Mouse (Mus musculus) intestine, embryonic 16.5 days (tissue): Measurements from ENCODE around the gene Ccdc177. TPM values are rescaled to one million over a fixed set of nuclear protein-coding genes. Genes with fewer than 3 reads are reported as not detected.

Source experiments
- ATAC-seq: fragments of 200-750 bp; cut with Nextera tagmentation; 2 replicates; pipeline ENCODE4 v1.8.0; 2017; ENCODE audit warnings: moderate TSS enrichment, moderate library complexity
- H3K27ac ChIP-seq: fragments of 300-500 bp; sonication (generic); 2 replicates; pipeline ENCODE4 v1.5.1; 2014; ENCODE audit warnings: mild to moderate bottlenecking, low read length
- H3K27me3 ChIP-seq: fragments of 300-500 bp; sonication (generic); replicated peaks from 2 replicates; pipeline ENCODE4 v1.6.1; 2014; ENCODE audit warnings: low read length, control low read depth, mixed read lengths; ENCODE audit not compliant: control insufficient read depth, insufficient read depth
- H3K36me3 ChIP-seq: fragments of 300-500 bp; sonication (generic); 2 replicates; pipeline ENCODE4 v1.6.1; 2014; ENCODE audit warnings: low read length, control low read depth; ENCODE audit not compliant: control insufficient read depth, insufficient read depth
- H3K4me1 ChIP-seq: fragments of 300-500 bp; sonication (generic); 2 replicates; pipeline ENCODE4 v1.6.1; 2014; ENCODE audit warnings: low read length, control low read depth, mixed read lengths; ENCODE audit not compliant: control insufficient read depth, insufficient read depth
- H3K4me2 ChIP-seq: fragments of 300-500 bp; sonication (generic); 2 replicates; pipeline ENCODE4 v1.6.1; 2014; ENCODE audit warnings: low read depth, low read length, control low read depth
- H3K4me3 ChIP-seq: fragments of 300-500 bp; sonication (generic); 2 replicates; pipeline ENCODE4 v1.5.1; 2014; ENCODE audit warnings: mild to moderate bottlenecking, low read length
- H3K9ac ChIP-seq: fragments of 300-500 bp; sonication (generic); 2 replicates; pipeline ENCODE4 v1.6.1; 2014; ENCODE audit warnings: low read depth, low read length
- H3K9me3 ChIP-seq: fragments of 300-500 bp; sonication (generic); 2 replicates; pipeline ENCODE4 v1.6.1; 2016; ENCODE audit warnings: low read length, control low read depth; ENCODE audit not compliant: control insufficient read depth
- WGBS: fragments of 180-500 bp; shearing (Covaris S2); extraction: QIAGEN DNeasy Blood & Tissue Kit; methylation state at CpG from one replicate; pipeline ENCODE4 v1.1.7; 2014; 5-methylcytosine and 5-hydroxymethylcytosine counted together
- polyA plus RNA-seq: library from polyadenylated mRNA; unstranded; fragments of >200 nt; fragmentation: Nextera tagmentation; extraction: Ambion mirVana; gene quantifications from 2 replicates; pipeline ENCODE4 v1.2.1, GENCODE M21; 2015

Gene Ccdc177
- polyA plus RNA-seq, 1 experiment from 2014 or later = 0.02 TPM

DNA sequence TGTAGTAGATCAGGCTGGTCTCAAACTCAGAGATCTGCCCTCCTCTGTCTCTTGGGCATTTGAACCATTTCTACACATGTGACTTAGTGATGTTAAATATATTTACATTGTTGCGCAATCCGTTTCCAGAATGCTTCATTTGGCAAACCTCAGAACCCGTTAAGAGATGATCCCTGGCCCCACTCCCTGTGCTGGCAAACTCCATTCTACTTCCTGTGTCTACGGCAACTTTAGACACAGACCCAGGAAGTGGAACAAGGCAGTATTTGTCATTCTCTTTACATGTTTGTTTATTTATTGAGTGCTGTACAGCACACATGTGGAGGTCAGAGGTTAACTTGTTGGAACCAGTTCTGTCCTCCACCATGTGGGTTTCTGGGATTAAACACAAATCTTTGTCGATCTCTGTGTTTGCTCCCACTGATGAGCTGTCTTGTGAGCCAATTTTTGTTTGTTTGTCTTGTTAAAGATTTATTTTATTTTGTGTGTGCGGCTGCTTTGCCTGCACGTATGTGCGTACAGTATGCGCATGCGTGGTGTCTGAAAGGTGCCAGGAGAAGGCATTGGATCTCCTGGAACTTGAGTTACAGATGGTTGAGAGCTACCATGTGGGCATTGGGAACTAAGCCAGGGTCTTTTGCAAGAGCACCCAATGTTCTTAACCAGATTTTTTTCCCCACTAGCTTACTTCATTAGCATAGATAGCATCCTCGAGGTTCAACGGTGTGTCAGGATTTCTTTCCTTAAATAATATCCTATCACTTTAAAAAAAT lies 30.5 kb downstream of the Ccdc177 start:
- no peak for ATAC-seq
- no peak overlapping the region for H3K27ac ChIP-seq
- 75% methylated on average over 12 of the region's 12 CpGs for WGBS
- no peaks in the 10 kb centered on the region for H3K27me3 ChIP-seq
- no peaks in the 10 kb centered on the region for H3K9me3 ChIP-seq
- H3K36me3 ChIP-seq = no peaks in the 10 kb centered on the region
- no peak overlapping the region for H3K4me2 ChIP-seq
- no peak overlapping the region for H3K9ac ChIP-seq
- no peak overlapping the region for H3K4me3 ChIP-seq
- peaks cover 6% of the 10 kb centered on the region; the same call in 1 of the 2 replicates for H3K4me1 ChIP-seq

DNA sequence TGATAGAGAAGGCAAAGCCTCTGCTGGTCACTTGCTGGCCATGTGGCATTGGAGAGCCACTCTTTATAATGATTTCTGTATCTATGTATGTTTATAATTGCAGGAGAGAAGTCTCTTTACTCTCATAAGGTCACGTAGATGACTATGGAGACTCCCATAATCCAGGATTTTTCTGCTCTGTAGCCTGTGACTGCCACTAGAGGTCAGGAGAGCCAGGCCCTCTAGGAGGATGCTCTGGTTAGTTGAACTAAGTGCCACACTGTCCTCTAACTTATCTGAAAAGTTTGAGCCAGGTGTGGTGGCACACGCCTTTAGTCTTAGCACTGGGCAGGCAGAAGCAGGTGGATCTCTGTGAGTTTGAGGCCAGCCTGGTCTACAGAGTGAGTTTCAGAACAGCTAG lies 31.7 kb downstream of the Ccdc177 start:
- 56% methylated on average over 2 of the region's 2 CpGs for WGBS
- H3K9me3 ChIP-seq = no peaks in the 10 kb centered on the region
- H3K4me2 ChIP-seq = no peak overlapping the region
- H3K4me3 ChIP-seq = no peak overlapping the region
- no peaks in the 10 kb centered on the region for H3K27me3 ChIP-seq
- H3K4me1 ChIP-seq = peaks cover 6% of the 10 kb centered on the region; the same call in 1 of the 2 replicates
- ATAC-seq = no peak
- H3K27ac ChIP-seq = no peak overlapping the region
- H3K9ac ChIP-seq = no peak overlapping the region
- H3K36me3 ChIP-seq = no peaks in the 10 kb centered on the region

DNA sequence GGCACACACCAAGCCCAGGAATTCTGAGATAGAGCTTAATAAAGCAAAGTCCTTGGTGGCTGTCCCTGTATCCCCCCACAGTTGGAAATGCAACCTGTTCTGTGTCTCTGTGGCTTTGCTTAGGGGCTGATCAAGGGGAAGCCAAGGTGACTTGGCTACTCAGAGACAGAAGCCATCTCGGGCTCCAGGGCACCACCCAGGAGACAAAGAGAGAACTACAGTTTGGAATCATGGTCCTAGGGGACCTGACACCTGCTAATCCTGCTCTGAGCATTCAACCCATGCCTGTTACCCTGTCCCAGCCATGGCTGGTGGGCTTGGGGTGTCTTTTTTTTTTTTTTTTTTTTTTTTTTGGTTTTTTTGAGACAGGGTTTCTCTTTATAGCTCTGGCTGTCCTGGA lies 32.3 kb downstream of the Ccdc177 start:
- H3K4me2 ChIP-seq = no peak overlapping the region
- ATAC-seq = no peak
- H3K4me1 ChIP-seq = peaks cover 6% of the 10 kb centered on the region; the same call in 1 of the 2 replicates
- no peaks in the 10 kb centered on the region for H3K27me3 ChIP-seq
- H3K4me3 ChIP-seq = no peak overlapping the region
- no peak overlapping the region for H3K9ac ChIP-seq
- no peaks in the 10 kb centered on the region for H3K36me3 ChIP-seq
- WGBS = 24% methylated on average over 1 of the region's 1 CpGs
- H3K27ac ChIP-seq = no peak overlapping the region
- no peaks in the 10 kb centered on the region for H3K9me3 ChIP-seq

DNA sequence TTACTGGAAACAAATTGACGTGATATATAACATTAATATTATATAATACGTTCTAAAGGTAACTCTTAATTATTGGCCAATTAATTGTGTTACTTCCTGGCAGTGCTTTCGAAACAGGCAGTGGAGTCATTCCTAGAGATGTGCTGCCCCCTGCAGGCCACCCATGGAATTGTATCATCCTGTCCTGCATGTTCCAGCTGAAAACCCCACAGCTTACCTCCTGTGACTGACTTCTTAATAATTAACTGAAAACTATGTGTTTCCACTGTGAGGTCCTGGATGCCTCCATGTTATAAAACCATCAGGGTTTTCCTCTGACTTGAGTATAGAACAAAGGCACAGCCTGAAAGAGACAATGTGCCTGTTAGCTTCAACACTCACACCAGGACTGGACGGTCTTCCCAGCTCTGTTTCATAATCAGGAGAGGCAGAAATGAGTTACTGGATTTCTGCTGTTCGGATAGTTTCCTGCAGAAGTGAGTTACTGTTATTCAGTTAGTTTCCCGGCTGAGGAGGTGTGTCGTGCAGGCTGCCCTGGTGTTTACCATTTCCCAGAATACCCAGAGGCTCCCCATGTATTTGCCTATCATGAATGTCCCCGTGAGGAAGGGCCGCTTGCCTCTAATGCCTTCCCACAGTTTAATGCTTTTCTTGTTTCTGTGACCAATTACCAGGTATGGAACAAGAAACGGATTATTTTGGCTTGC lies 35.5 kb downstream of the Ccdc177 start:
- H3K4me2 ChIP-seq = peak overlapping the region; percentile 40; the same call in 1 of the 2 replicates
- 0 out of 2 replicates have a peak, but pooled peaks cover 3% of the 10 kb centered on the region for H3K4me1 ChIP-seq
- no peaks in the 10 kb centered on the region for H3K27me3 ChIP-seq
- 22% methylated on average over 10 of the region's 10 CpGs for WGBS
- no peaks in the 10 kb centered on the region for H3K36me3 ChIP-seq
- ATAC-seq = peak; percentile 84
- H3K4me3 ChIP-seq = peak overlapping the region; percentile 20
- H3K27ac ChIP-seq = 0 out of 2 replicates have a peak overlapping the region, but pooled peaks have one; percentile 31
- peak overlapping the region; percentile 30; the same call in 1 of the 2 replicates for H3K9ac ChIP-seq
- H3K9me3 ChIP-seq = no peaks in the 10 kb centered on the region

DNA sequence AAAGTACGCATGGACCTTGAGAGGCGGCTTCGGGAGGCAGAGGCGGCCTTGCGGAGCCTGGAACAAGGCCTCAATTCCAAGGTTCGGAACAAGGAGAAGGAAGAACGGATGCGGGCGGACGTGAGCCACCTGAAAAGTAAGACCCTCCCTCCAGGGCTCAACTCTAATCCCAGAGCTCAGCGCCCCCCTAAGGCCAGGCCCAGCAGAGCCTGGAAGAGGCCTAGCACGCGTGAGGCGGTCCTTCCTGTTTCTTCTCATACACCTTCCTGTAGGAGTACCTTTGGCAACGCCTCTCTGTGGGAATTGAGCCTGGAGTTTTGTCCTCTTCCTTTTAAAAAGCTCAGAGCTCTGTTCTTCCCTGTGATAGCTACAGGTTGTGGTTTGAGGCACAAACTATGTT lies 39.0 kb downstream of the Ccdc177 start:
- Histone ChIP-seq H3K9ac (no peak overlapping the region), H3K4me1 (0 out of 2 replicates have a peak, but pooled peaks cover 3% of the 10 kb centered on the region), H3K27me3 (no peaks in the 10 kb centered on the region), H3K4me2 (no peak overlapping the region), H3K36me3 (no peaks in the 10 kb centered on the region), H3K4me3 (no peak overlapping the region), H3K27ac (no peak overlapping the region), H3K9me3 (no peaks in the 10 kb centered on the region)
- WGBS = 85% methylated on average over 15 of the region's 15 CpGs
- ATAC-seq = no peak

DNA sequence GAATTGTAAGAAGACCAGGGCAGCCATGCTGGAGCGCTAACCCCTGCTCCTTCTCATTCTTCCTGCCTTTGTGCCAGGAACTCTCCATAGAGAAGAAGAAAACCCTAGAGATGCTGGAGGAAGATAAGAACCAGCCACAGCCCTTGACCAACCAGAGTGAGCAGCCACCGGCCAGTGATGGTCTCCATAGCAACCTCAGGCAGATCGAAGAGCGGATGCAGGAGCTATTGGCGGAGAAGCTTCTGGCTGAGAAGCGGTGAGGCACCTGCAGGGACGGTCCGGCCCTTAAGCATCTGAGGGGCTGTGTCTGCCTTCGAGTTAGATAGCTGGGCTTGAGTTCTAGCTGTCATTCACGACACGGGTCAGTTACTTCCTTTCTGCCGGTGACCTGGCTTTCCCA lies 40.0 kb downstream of the Ccdc177 start:
- no peaks in the 10 kb centered on the region for H3K27me3 ChIP-seq
- ATAC-seq = no peak
- WGBS = 74% methylated on average over 12 of the region's 12 CpGs
- 0 out of 2 replicates have a peak, but pooled peaks cover 2% of the 10 kb centered on the region for H3K4me1 ChIP-seq
- no peak overlapping the region; the same call in 1 of the 2 replicates for H3K9ac ChIP-seq
- H3K9me3 ChIP-seq = no peaks in the 10 kb centered on the region
- H3K4me2 ChIP-seq = no peak overlapping the region
- no peak overlapping the region for H3K4me3 ChIP-seq
- H3K36me3 ChIP-seq = no peaks in the 10 kb centered on the region
- H3K27ac ChIP-seq = no peak overlapping the region

DNA sequence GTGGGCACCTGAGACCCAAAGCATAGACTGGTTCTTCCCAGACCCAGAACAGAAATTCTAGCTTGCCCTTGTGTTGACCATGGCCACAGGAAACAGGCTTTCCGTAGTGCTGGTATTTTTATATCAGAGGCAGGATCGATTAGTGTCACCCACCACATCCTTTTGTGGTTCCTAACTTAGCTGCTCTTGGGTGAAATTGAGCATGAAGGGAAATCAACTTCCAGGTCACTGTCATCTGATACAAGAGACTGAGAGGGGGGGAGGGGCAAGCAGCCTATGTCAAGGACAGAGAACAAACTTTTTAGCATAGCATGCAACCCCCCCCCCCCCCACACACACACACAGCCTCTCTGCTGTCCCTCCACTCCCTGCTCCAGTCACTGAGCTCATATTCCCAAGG lies 41.3 kb downstream of the Ccdc177 start:
- WGBS = 70% methylated on average over 2 of the region's 2 CpGs
- Histone ChIP-seq H3K36me3 (no peaks in the 10 kb centered on the region), H3K4me3 (no peak overlapping the region), H3K9me3 (no peaks in the 10 kb centered on the region), H3K27me3 (no peaks in the 10 kb centered on the region), H3K4me2 (no peak overlapping the region), H3K27ac (no peak overlapping the region), H3K4me1 (no peaks in the 10 kb centered on the region), H3K9ac (no peak overlapping the region)
- no peak for ATAC-seq

DNA sequence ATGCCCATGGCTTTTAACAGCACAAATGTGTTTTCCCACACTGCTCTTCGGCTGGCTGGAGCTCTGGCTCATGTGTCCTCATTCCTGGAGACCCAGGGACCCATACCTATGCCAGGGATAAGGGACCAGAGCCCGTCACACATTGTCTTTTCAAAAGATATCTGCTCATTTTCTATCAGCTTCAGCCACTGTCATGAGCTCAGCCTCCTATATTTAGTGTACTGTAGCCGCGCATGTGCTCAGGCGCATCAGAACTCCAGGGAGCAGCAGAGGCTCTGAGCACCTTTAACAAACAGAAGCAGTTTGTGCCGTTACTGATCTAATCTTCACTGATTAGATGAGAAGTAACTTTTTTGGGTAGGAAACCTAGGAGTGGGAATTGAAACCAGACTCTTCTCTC lies 44.6 kb downstream of the Ccdc177 start:
- H3K4me3 ChIP-seq = no peak overlapping the region
- no peaks in the 10 kb centered on the region for H3K9me3 ChIP-seq
- no peaks in the 10 kb centered on the region for H3K4me1 ChIP-seq
- no peaks in the 10 kb centered on the region for H3K27me3 ChIP-seq
- ATAC-seq = no peak
- H3K36me3 ChIP-seq = no peaks in the 10 kb centered on the region
- H3K4me2 ChIP-seq = no peak overlapping the region
- no peak overlapping the region for H3K27ac ChIP-seq
- no peak overlapping the region for H3K9ac ChIP-seq
- 70% methylated on average over 6 of the region's 6 CpGs for WGBS

DNA sequence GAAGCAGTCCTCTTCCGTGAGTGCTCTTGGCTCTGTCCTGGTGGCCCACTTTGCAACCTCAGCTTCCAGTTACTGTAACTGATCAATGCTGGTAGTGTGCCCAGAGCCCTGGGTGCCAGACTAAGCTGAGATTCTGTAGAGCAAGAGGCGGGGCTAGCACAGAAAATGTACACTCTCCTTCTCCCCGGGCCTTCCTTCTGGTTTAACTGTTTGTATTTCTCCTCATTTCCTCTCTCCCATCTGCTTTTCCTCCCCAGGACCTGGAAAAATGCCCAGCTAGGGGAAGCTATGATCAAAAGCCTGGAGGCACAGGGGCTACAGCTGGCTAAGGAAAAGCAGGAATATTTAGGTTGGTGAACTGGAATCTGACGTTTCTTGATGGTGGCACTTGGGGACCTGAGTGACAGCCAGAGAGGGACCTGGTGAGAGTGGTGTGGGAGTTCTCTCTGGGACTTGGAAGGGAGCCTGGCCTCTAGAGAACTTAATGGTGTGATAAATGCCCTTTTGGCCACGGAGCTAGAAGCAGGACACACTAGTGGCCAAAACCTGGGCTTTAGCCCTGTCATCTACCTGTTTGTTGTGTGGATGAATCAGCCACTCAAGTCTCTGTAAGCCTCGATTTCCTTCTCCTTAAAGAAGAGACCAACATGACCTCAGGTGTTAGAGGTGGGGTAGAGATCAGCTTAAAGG lies 53.4 kb downstream of the Ccdc177 start:
- 40% methylated on average over 6 of the region's 6 CpGs for WGBS
- Histone ChIP-seq H3K4me3 (no peak overlapping the region), H3K27me3 (no peaks in the 10 kb centered on the region), H3K4me1 (peaks cover 13% of the 10 kb centered on the region), H3K4me2 (no peak overlapping the region), H3K27ac (peak overlapping the region; percentile 49), H3K9ac (no peak overlapping the region), H3K36me3 (no peaks in the 10 kb centered on the region; the same call in 1 of the 2 replicates), H3K9me3 (no peaks in the 10 kb centered on the region)
- ATAC-seq = peak; percentile 29; the same call in 1 of the 2 replicates
